Mouse (Mus musculus) ES-CJ7 (cell line): ENCODE data around the gene Rad51b.
A peak's percentile ranks its signal among the peaks of the same experiment; 100 is the strongest.

Experiments
- DNase-seq: peaks from one replicate; pipeline ENCODE4 v3.0.0; 2011; ENCODE audit warnings: low read depth, low spot score

Rad51b gene

GRCm38 (mm10) chr12:79613061-79613788 is 316.1 kb downstream of the Rad51b start:
- DNase-seq = no peak

- DNase-seq = no peak
These were observed 316.9 kb downstream of the Rad51b start for GRCm38 (mm10) chr12:79613846-79614582.

GRCm38 (mm10) chr12:79614583-79614953 is 317.5 kb downstream of the Rad51b start:
- no peak for DNase-seq

- DNase-seq = no peak
These were observed 318.7 kb downstream of the Rad51b start for GRCm38 (mm10) chr12:79615717-79616316.

- DNase-seq = no peak
These were observed 321.9 kb downstream of the Rad51b start for GRCm38 (mm10) chr12:79619009-79619408.

- DNase-seq = no peak
These were observed 323.6 kb downstream of the Rad51b start for GRCm38 (mm10) chr12:79620693-79621092.

GRCm38 (mm10) chr12:79623308-79623707 is 326.2 kb downstream of the Rad51b start:
- no peak for DNase-seq

GRCm38 (mm10) chr12:79625699-79626554 is 328.8 kb downstream of the Rad51b start:
- DNase-seq = peak; percentile 41

GRCm38 (mm10) chr12:79626555-79627080 is 329.5 kb downstream of the Rad51b start:
- DNase-seq = no peak

- DNase-seq = no peak
These were observed 330.5 kb downstream of the Rad51b start for GRCm38 (mm10) chr12:79627351-79628120.

- DNase-seq = no peak
These were observed 331.2 kb downstream of the Rad51b start for GRCm38 (mm10) chr12:79628121-79628774.

GRCm38 (mm10) chr12:79629945-79630850 is 333.1 kb downstream of the Rad51b start:
- DNase-seq = no peak

- DNase-seq = no peak
These were observed 336.5 kb downstream of the Rad51b start for GRCm38 (mm10) chr12:79633458-79634106.

- DNase-seq = no peak
These were observed 344.6 kb downstream of the Rad51b start for GRCm38 (mm10) chr12:79641570-79642285.

- no peak for DNase-seq
These were observed 345.6 kb downstream of the Rad51b start for GRCm38 (mm10) chr12:79642715-79643114.

- DNase-seq = no peak
These were observed 348.6 kb downstream of the Rad51b start for GRCm38 (mm10) chr12:79645656-79646055.

GRCm38 (mm10) chr12:79646646-79647164 is 349.6 kb downstream of the Rad51b start:
- no peak for DNase-seq

- DNase-seq = no peak
These were observed 350.3 kb downstream of the Rad51b start for GRCm38 (mm10) chr12:79647382-79647781.
